Mouse (Mus musculus) neural tube, embryonic 15.5 days (tissue): ENCODE results near the gene Lin37. TPM values are rescaled to one million over a fixed set of nuclear protein-coding genes. Genes with fewer than 3 reads are reported as not detected.
A peak's percentile ranks its signal among the peaks of the same experiment; 100 is the strongest.

Experiments used
- ATAC-seq: fragments of 200-750 bp; cut with Nextera tagmentation; 2 replicates; pipeline ENCODE4 v1.8.0; 2017; ENCODE audit warnings: mild to moderate bottlenecking, moderate TSS enrichment, moderate library complexity; ENCODE audit not compliant: low FRiP score
- H3K27ac ChIP-seq: fragments of 300-500 bp; sonication (generic); replicated peaks from 2 replicates; pipeline ENCODE4 v1.5.1; 2015; ENCODE audit warnings: mild to moderate bottlenecking, inconsistent platforms
- H3K27me3 ChIP-seq: fragments of 300-500 bp; sonication (generic); replicated peaks from 2 replicates; pipeline ENCODE4 v1.6.1; 2015; ENCODE audit warnings: inconsistent platforms
- H3K36me3 ChIP-seq: fragments of 300-500 bp; sonication (generic); 2 replicates; pipeline ENCODE4 v1.6.1; 2015; ENCODE audit warnings: inconsistent platforms
- H3K4me1 ChIP-seq: fragments of 300-500 bp; sonication (generic); 2 replicates; pipeline ENCODE4 v1.6.1; 2015; ENCODE audit warnings: inconsistent platforms
- H3K4me2 ChIP-seq: fragments of 300-500 bp; sonication (generic); 2 replicates; pipeline ENCODE4 v1.6.1; 2015; ENCODE audit warnings: inconsistent platforms, mild to moderate bottlenecking, moderate library complexity
- H3K4me3 ChIP-seq: fragments of 300-500 bp; sonication (generic); replicated peaks from 2 replicates; pipeline ENCODE4 v1.5.1; 2015; ENCODE audit warnings: mild to moderate bottlenecking, inconsistent platforms
- H3K9ac ChIP-seq: fragments of 300-500 bp; sonication (generic); replicated peaks from 2 replicates; pipeline ENCODE4 v1.6.1; 2015; ENCODE audit warnings: mild to moderate bottlenecking, inconsistent platforms
- H3K9me3 ChIP-seq: fragments of 300-500 bp; sonication (generic); replicated peaks from 2 replicates; pipeline ENCODE4 v1.6.1; 2016; ENCODE audit warnings: inconsistent platforms
- WGBS: fragments of 180-500 bp; shearing (Covaris S2); methylation state at CpG from one replicate; pipeline ENCODE4 v1.1.7; 2015; ENCODE audit warnings: mixed read lengths; 5-methylcytosine and 5-hydroxymethylcytosine counted together
- microRNA-seq: library from miRNA; unstranded; fragments of <30 nt; microRNA quantifications from one replicate; pipeline ENCODE4, GENCODE M21; 2017
- polyA plus RNA-seq: library from polyadenylated mRNA; unstranded; fragments of >200 nt; fragmentation: Nextera tagmentation; extraction: Ambion mirVana; gene quantifications from 2 replicates; pipeline ENCODE4 v1.2.1, GENCODE M21; 2015

Gene Lin37
- polyA plus RNA-seq, 1 experiment from 2014 or later = 55.6 TPM

- no peaks in the 10 kb centered on the region for H3K27me3 ChIP-seq
- H3K9me3 ChIP-seq = no peaks in the 10 kb centered on the region
- 0 out of 2 replicates have a peak, but pooled peaks have one; percentile 5 for ATAC-seq
- H3K4me1 ChIP-seq = no peaks in the 10 kb centered on the region
- H3K36me3 ChIP-seq = peaks cover 32% of the 10 kb centered on the region
- no peak overlapping the region for H3K4me3 ChIP-seq
- H3K27ac ChIP-seq = no peak overlapping the region
- H3K9ac ChIP-seq = no peak overlapping the region
- 68% methylated on average over 5 of the region's 5 CpGs for WGBS
- no peak overlapping the region for H3K4me2 ChIP-seq
Observed at GRCm38 (mm10) chr7:30520856-30521255, 38.8 kb downstream of the Lin37 start.

GRCm38 (mm10) chr7:30520396-30520795 is 39.2 kb downstream of the Lin37 start:
- Histone ChIP-seq H3K27me3 (no peaks in the 10 kb centered on the region), H3K9me3 (no peaks in the 10 kb centered on the region), H3K4me1 (no peaks in the 10 kb centered on the region), H3K4me2 (no peak overlapping the region), H3K27ac (no peak overlapping the region), H3K36me3 (peaks cover 28% of the 10 kb centered on the region), H3K9ac (no peak overlapping the region), H3K4me3 (no peak overlapping the region)
- peak; percentile 19 for ATAC-seq
- 68% methylated on average over 4 of the region's 4 CpGs for WGBS

GRCm38 (mm10) chr7:30518325-30518724 is 41.3 kb downstream of the Lin37 start:
- no peak for ATAC-seq
- Histone ChIP-seq H3K9ac (no peak overlapping the region), H3K27me3 (no peaks in the 10 kb centered on the region), H3K27ac (no peak overlapping the region), H3K36me3 (peaks cover 8% of the 10 kb centered on the region), H3K4me1 (no peaks in the 10 kb centered on the region), H3K4me3 (no peak overlapping the region), H3K4me2 (no peak overlapping the region), H3K9me3 (no peaks in the 10 kb centered on the region)
- WGBS = 52% methylated on average over 8 of the region's 8 CpGs

- 63% methylated on average over 24 of the region's 24 CpGs for WGBS
- Histone ChIP-seq H3K9me3 (no peaks in the 10 kb centered on the region), H3K27ac (no peak overlapping the region), H3K9ac (no peak overlapping the region), H3K36me3 (no peaks in the 10 kb centered on the region), H3K4me3 (no peak overlapping the region), H3K4me1 (no peaks in the 10 kb centered on the region), H3K4me2 (no peak overlapping the region), H3K27me3 (no peaks in the 10 kb centered on the region)
- no peak for ATAC-seq
Observed at GRCm38 (mm10) chr7:30515003-30515760, 44.5 kb downstream of the Lin37 start.

GRCm38 (mm10) chr7:30508061-30508460 is 51.6 kb downstream of the Lin37 start:
- WGBS = 73% methylated on average over 4 of the region's 4 CpGs
- Histone ChIP-seq H3K4me1 (no peaks in the 10 kb centered on the region), H3K27ac (no peak overlapping the region), H3K4me3 (no peak overlapping the region), H3K4me2 (no peak overlapping the region), H3K9ac (no peak overlapping the region), H3K27me3 (no peaks in the 10 kb centered on the region), H3K9me3 (no peaks in the 10 kb centered on the region), H3K36me3 (no peaks in the 10 kb centered on the region)
- ATAC-seq = no peak

Small RNAs within 50 kb of the gene (microRNA-seq; reads per million reads assigned to microRNA genes)
- gene Gm38670 = not detected
- not detected for gene Mir3569

Other genes starting within 250 kb of the Lin37 start
- gene Syne4, start 245.0 kb downstream of the Lin37 start, polyA plus RNA-seq = 18.9 and 24.7 TPM in 2 replicates
- gene E130208F15Rik, start 238.1 kb downstream of the Lin37 start, polyA plus RNA-seq = not detected in 2 replicates
- 16.0 and 16.7 TPM in 2 replicates for gene Sdhaf1, start 235.9 kb downstream of the Lin37 start, polyA plus RNA-seq
- gene Lrfn3, start 197.1 kb downstream of the Lin37 start, polyA plus RNA-seq = 13.5 and 15.7 TPM in 2 replicates
- 38.6 and 50.0 TPM in 2 replicates for gene Tyrobp, start 146.1 kb downstream of the Lin37 start, polyA plus RNA-seq
- gene Hcst, start 140.0 kb downstream of the Lin37 start, polyA plus RNA-seq = 0.95 and 4.5 TPM in 2 replicates
- 2.7 and 3.2 TPM in 2 replicates for gene Nfkbid, start 138.1 kb downstream of the Lin37 start, polyA plus RNA-seq
- gene Aplp1, start 114.3 kb downstream of the Lin37 start, polyA plus RNA-seq = 577 and 709 TPM in 2 replicates
- gene Kirrel2, start 102.1 kb downstream of the Lin37 start, polyA plus RNA-seq = 0.15 and 0.36 TPM in 2 replicates
- 0.14 and 0.23 TPM in 2 replicates for gene Nphs1, start 101.5 kb downstream of the Lin37 start, polyA plus RNA-seq
- 0.42 TPM in 1 of 2 replicates, not detected in the other for gene Prodh2, start 66.2 kb downstream of the Lin37 start, polyA plus RNA-seq
- 78.7 and 91.1 TPM in 2 replicates for gene Arhgap33, start 24.8 kb downstream of the Lin37 start, polyA plus RNA-seq
- 8.6 and 11.7 TPM in 2 replicates for gene Hspb6, start 7.7 kb downstream of the Lin37 start, polyA plus RNA-seq
- gene Proser3, start 7.5 kb downstream of the Lin37 start, polyA plus RNA-seq = 7.9 and 8.6 TPM in 2 replicates
- 84.2 and 95.2 TPM in 2 replicates for gene U2af1l4, start 3.5 kb upstream of the Lin37 start, polyA plus RNA-seq
- 14.6 and 14.8 TPM in 2 replicates for gene Gm49396, start 3.5 kb upstream of the Lin37 start, polyA plus RNA-seq
- gene Psenen, start 3.8 kb upstream of the Lin37 start, polyA plus RNA-seq = 136 and 139 TPM in 2 replicates
- gene Igflr1, start 5.6 kb upstream of the Lin37 start, polyA plus RNA-seq = 4.1 and 4.7 TPM in 2 replicates
- 8.5 and 8.8 TPM in 2 replicates for gene Kmt2b, start 28.9 kb upstream of the Lin37 start, polyA plus RNA-seq
- 0.37 and 0.44 TPM in 2 replicates for gene Zbtb32, start 39.1 kb upstream of the Lin37 start, polyA plus RNA-seq
- 0.87 and 2.3 TPM in 2 replicates for gene Upk1a, start 53.0 kb upstream of the Lin37 start, polyA plus RNA-seq
- 1,176 and 1,358 TPM in 2 replicates for gene Cox6b1, start 66.3 kb upstream of the Lin37 start, polyA plus RNA-seq
- not detected in 2 replicates for gene Etv2, start 76.0 kb upstream of the Lin37 start, polyA plus RNA-seq
- gene Rbm42, start 90.5 kb upstream of the Lin37 start, polyA plus RNA-seq = 125 and 129 TPM in 2 replicates
- gene Haus5, start 105.2 kb upstream of the Lin37 start, polyA plus RNA-seq = 22.5 and 29.3 TPM in 2 replicates
- not detected in 2 replicates for gene Pmis2, start 111.8 kb upstream of the Lin37 start, polyA plus RNA-seq
- 0.34 TPM in 1 of 2 replicates, not detected in the other for gene 2200002J24Rik, start 139.1 kb upstream of the Lin37 start, polyA plus RNA-seq
- 2.8 and 3.2 TPM in 2 replicates for gene Atp4a, start 152.4 kb upstream of the Lin37 start, polyA plus RNA-seq
- 284 and 304 TPM in 2 replicates for gene Tmem147, start 169.7 kb upstream of the Lin37 start, polyA plus RNA-seq
- 0.73 and 1.0 TPM in 2 replicates for gene Gapdhs, start 183.8 kb upstream of the Lin37 start, polyA plus RNA-seq
- gene Sbsn, start 191.6 kb upstream of the Lin37 start, polyA plus RNA-seq = 1.6 and 2.0 TPM in 2 replicates
- gene Dmkn, start 203.9 kb upstream of the Lin37 start, polyA plus RNA-seq = 3.7 and 6.2 TPM in 2 replicates
- gene Krtdap, start 228.1 kb upstream of the Lin37 start, polyA plus RNA-seq = 2.4 and 10.4 TPM in 2 replicates